Mouse (Mus musculus) myocyte (in vitro differentiated cells): ENCODE data around the gene Adamts14.
A peak's percentile ranks its signal among the peaks of the same experiment; 100 is the strongest.

ENCODE experiments used
- CEBPB ChIP-seq: IDR thresholded peaks from 2 replicates; pipeline ENCODE4 v1.6.1; 2011; ENCODE audit warnings: mild to moderate bottlenecking, moderate library complexity; ENCODE audit not compliant: poor library complexity, insufficient read depth, severe bottlenecking
- E2F4 ChIP-seq: IDR thresholded peaks from one replicate; pipeline ENCODE4 v1.6.1; 2011; ENCODE audit warnings: mild to moderate bottlenecking, control low read depth, moderate library complexity; ENCODE audit not compliant: insufficient read depth
- MAX ChIP-seq: IDR thresholded peaks from one replicate; pipeline ENCODE4 v1.6.1; 2011; ENCODE audit warnings: low read depth, mild to moderate bottlenecking, control low read depth
- MYOD1 ChIP-seq, 3 experiments: IDR thresholded peaks; one replicate each; pipeline ENCODE4 v1.6.1; 2011; ENCODE audit warnings: control low read depth in 2 of 3, low read depth in 2 of 3, mild to moderate bottlenecking in 2 of 3, moderate library complexity in 1 of 3; ENCODE audit not compliant: insufficient read length in 2 of 3, control insufficient read depth in 1 of 3
- MYOG ChIP-seq, 3 experiments: IDR thresholded peaks; one replicate each; pipeline ENCODE4 v1.6.1; 2011; ENCODE audit warnings: control low read depth in 2 of 3, low read depth in 2 of 3, mild to moderate bottlenecking in 2 of 3; ENCODE audit not compliant: insufficient read length in 2 of 3, control insufficient read depth in 1 of 3, insufficient read depth in 1 of 3
- POLR2A ChIP-seq: IDR thresholded peaks from one replicate; pipeline ENCODE4 v1.6.1; 2011; ENCODE audit warnings: low read depth, mild to moderate bottlenecking, control low read depth, moderate library complexity; ENCODE audit not compliant: insufficient read length
- POLR2AphosphoS2 ChIP-seq: IDR thresholded peaks from one replicate; pipeline ENCODE4 v1.6.1; 2011; ENCODE audit warnings: low read depth, control low read depth; ENCODE audit not compliant: insufficient read length
- REST ChIP-seq: IDR thresholded peaks from one replicate; pipeline ENCODE4 v1.6.1; 2011; ENCODE audit warnings: mild to moderate bottlenecking, control low read depth, moderate library complexity; ENCODE audit not compliant: insufficient read depth, insufficient read length
- SRF ChIP-seq: IDR thresholded peaks from one replicate; pipeline ENCODE4 v1.6.1; 2011; ENCODE audit warnings: low read depth; ENCODE audit not compliant: control insufficient read depth, insufficient read length
- TCF12 ChIP-seq: IDR thresholded peaks from one replicate; pipeline ENCODE4 v1.6.1; 2011; ENCODE audit warnings: mild to moderate bottlenecking, control low read depth; ENCODE audit not compliant: poor library complexity, insufficient read depth, severe bottlenecking
- TCF3 ChIP-seq: IDR thresholded peaks from one replicate; pipeline ENCODE4 v1.6.1; 2011; ENCODE audit warnings: low read depth, control low read depth; ENCODE audit not compliant: insufficient read length
- USF1 ChIP-seq: IDR thresholded peaks from one replicate; pipeline ENCODE4 v1.6.1; 2011; ENCODE audit warnings: low read depth, mild to moderate bottlenecking, control low read depth, moderate library complexity

DNA sequence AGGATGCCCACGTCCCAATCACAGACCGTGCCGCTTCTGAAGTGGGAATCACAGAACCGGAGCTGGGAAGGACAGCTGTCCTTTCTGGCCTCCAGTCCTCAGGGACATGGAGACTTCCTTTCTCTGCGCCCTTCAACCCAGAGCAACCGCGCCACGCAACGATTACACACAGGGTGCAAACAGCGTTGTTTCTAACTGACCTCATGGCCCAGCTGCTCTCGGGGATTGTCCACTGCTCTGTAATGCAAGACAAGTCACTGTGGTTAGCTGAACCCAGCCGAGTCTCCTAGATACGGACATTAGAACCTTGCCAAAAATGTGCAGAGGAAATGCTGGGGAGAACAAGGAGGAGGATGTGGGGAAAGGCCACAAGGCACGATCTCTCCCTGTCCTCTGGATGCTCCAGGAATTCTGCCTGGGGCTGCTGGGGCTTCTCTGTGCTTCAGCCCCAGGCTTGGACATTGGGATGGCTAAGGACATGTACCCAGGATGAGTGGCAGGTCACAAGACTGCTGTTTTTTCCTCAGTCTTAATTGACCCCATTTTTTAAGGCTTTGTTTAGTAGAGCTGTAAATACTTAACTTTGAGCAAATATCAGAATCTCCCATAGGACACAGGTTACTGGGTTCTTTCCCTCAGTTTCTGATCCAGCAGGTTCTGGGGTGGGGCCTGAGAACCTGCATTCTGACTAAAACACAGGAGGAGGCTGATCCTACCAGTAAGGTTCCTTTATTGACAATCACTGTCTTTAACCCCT lies 4.9 kb upstream of the Adamts14 start:
- TF ChIP-seq POLR2A (peak; percentile 50), USF1 (no peak), MAX (no peak), MYOD1 (IDR thresholded peaks at IDR 0.05; ENCODE audit: control insufficient read depth in 1 of 3, insufficient read length in 2 of 3, low read depth in 2 of 3) (peak; percentile 75 to 96 (median 94)), MYOG (IDR thresholded peaks at IDR 0.05; ENCODE audit: control insufficient read depth in 1 of 3, insufficient read depth in 1 of 3, insufficient read length in 2 of 3, low read depth in 2 of 3) (peak; percentile 82 to 96 (median 92)), E2F4 (no peak), CEBPB (peak; percentile 92), TCF12 (peak; percentile 75), POLR2AphosphoS2 (peak; percentile 25), TCF3 (peak; percentile 90), SRF (no peak), REST (no peak)
